Mouse (Mus musculus) myocyte (in vitro differentiated cells): Measurements from ENCODE around the gene Cenpp. TPM values are rescaled to one million over a fixed set of nuclear protein-coding genes. Genes with fewer than 3 reads are reported as not detected.

Experiments
- H3K27me3 ChIP-seq: one replicate; pipeline ENCODE4 v1.6.1; 2011; ENCODE audit not compliant: control insufficient read depth, insufficient read depth, insufficient read length
- H3K36me3 ChIP-seq: one replicate; pipeline ENCODE4 v1.6.1; 2011; ENCODE audit not compliant: control insufficient read depth, insufficient read depth
- H3K4me2 ChIP-seq: one replicate; pipeline ENCODE4 v1.6.1; 2011; ENCODE audit warnings: low read depth, control low read depth
- H3K4me3 ChIP-seq: one replicate; pipeline ENCODE4 v1.5.1; 2011; ENCODE audit warnings: mild to moderate bottlenecking, control low read depth, moderate library complexity
- H3K79me2 ChIP-seq: one replicate; pipeline ENCODE4 v1.6.1; 2011; ENCODE audit not compliant: control insufficient read depth, insufficient read depth
- H3ac ChIP-seq: one replicate; pipeline ENCODE4 v1.6.1; 2011; ENCODE audit not compliant: control insufficient read depth, insufficient read length
- CEBPB ChIP-seq: IDR thresholded peaks from 2 replicates; pipeline ENCODE4 v1.6.1; 2011; ENCODE audit warnings: mild to moderate bottlenecking, moderate library complexity; ENCODE audit not compliant: poor library complexity, insufficient read depth, severe bottlenecking
- E2F4 ChIP-seq: IDR thresholded peaks from one replicate; pipeline ENCODE4 v1.6.1; 2011; ENCODE audit warnings: mild to moderate bottlenecking, control low read depth, moderate library complexity; ENCODE audit not compliant: insufficient read depth
- MAX ChIP-seq: IDR thresholded peaks from one replicate; pipeline ENCODE4 v1.6.1; 2011; ENCODE audit warnings: low read depth, mild to moderate bottlenecking, control low read depth
- MYOD1 ChIP-seq, 3 experiments: IDR thresholded peaks; one replicate each; pipeline ENCODE4 v1.6.1; 2011; ENCODE audit warnings: control low read depth in 2 of 3, low read depth in 2 of 3, mild to moderate bottlenecking in 2 of 3, moderate library complexity in 1 of 3; ENCODE audit not compliant: insufficient read length in 2 of 3, control insufficient read depth in 1 of 3
- MYOG ChIP-seq, 3 experiments: IDR thresholded peaks; one replicate each; pipeline ENCODE4 v1.6.1; 2011; ENCODE audit warnings: control low read depth in 2 of 3, low read depth in 2 of 3, mild to moderate bottlenecking in 2 of 3; ENCODE audit not compliant: insufficient read length in 2 of 3, control insufficient read depth in 1 of 3, insufficient read depth in 1 of 3
- POLR2A ChIP-seq: IDR thresholded peaks from one replicate; pipeline ENCODE4 v1.6.1; 2011; ENCODE audit warnings: low read depth, mild to moderate bottlenecking, control low read depth, moderate library complexity; ENCODE audit not compliant: insufficient read length
- POLR2AphosphoS2 ChIP-seq: IDR thresholded peaks from one replicate; pipeline ENCODE4 v1.6.1; 2011; ENCODE audit warnings: low read depth, control low read depth; ENCODE audit not compliant: insufficient read length
- REST ChIP-seq: IDR thresholded peaks from one replicate; pipeline ENCODE4 v1.6.1; 2011; ENCODE audit warnings: mild to moderate bottlenecking, control low read depth, moderate library complexity; ENCODE audit not compliant: insufficient read depth, insufficient read length
- SRF ChIP-seq: IDR thresholded peaks from one replicate; pipeline ENCODE4 v1.6.1; 2011; ENCODE audit warnings: low read depth; ENCODE audit not compliant: control insufficient read depth, insufficient read length
- TCF12 ChIP-seq: IDR thresholded peaks from one replicate; pipeline ENCODE4 v1.6.1; 2011; ENCODE audit warnings: mild to moderate bottlenecking, control low read depth; ENCODE audit not compliant: poor library complexity, insufficient read depth, severe bottlenecking
- TCF3 ChIP-seq: IDR thresholded peaks from one replicate; pipeline ENCODE4 v1.6.1; 2011; ENCODE audit warnings: low read depth, control low read depth; ENCODE audit not compliant: insufficient read length
- USF1 ChIP-seq: IDR thresholded peaks from one replicate; pipeline ENCODE4 v1.6.1; 2011; ENCODE audit warnings: low read depth, mild to moderate bottlenecking, control low read depth, moderate library complexity
- polyA plus RNA-seq: library from polyadenylated mRNA; unstranded; fragments of >200 nt; fragmentation: generic; extraction: Trizol; gene quantifications from one replicate; pipeline ENCODE4 v1.2.1, GENCODE M21; 2012; ENCODE audit warnings: missing spikeins

Gene Cenpp
- polyA plus RNA-seq, 1 experiment = 6.3 TPM

GRCm38 (mm10) chr13:49470806-49471205, 181.8 kb downstream of the Cenpp start:
- Histone ChIP-seq H3K36me3 (no peaks in the 10 kb centered on the region), H3ac (no peak overlapping the region), H3K4me2 (peak overlapping the region; percentile 12), H3K79me2 (no peaks in the 10 kb centered on the region), H3K4me3 (no peak overlapping the region), H3K27me3 (no peaks in the 10 kb centered on the region)
- no peak for TF ChIP-seq POLR2A
- peak; percentile 38 for TF ChIP-seq TCF12
- peak; percentile 7 to 65 (median 46) for TF ChIP-seq MYOD1 (IDR thresholded peaks at IDR 0.05; ENCODE audit: control insufficient read depth in 1 of 3, insufficient read length in 2 of 3, low read depth in 2 of 3)
- peak in 2 of 3 experiments; percentile 75 to 81 for TF ChIP-seq MYOG (IDR thresholded peaks at IDR 0.05; ENCODE audit: control insufficient read depth in 1 of 3, insufficient read depth in 1 of 3, insufficient read length in 2 of 3, low read depth in 2 of 3)
- no peak for TF ChIP-seq USF1
- TF ChIP-seq SRF = peak; percentile 85

DNA sequence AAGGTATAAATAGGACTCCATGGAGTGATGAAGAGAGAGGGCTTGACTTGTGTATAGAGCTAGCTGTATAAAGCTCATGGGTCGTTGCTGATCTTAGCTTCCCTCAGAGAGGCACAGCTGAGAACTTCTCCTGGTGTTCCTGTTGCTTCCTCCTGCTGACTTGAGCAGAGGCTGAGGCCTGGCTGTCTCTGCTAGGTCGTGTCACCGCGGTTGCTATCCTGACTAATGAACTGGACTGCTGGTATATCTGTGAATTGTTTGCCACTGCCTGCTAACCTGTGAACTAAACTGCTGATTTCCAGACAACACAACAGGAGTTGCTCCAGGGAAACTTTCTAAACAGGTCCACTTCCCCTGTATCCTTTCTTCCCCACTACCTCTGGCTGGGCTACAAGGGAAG, 182.3 kb downstream of the Cenpp start:
- H3ac ChIP-seq = no peak overlapping the region
- H3K4me3 ChIP-seq = no peak overlapping the region
- no peak overlapping the region for H3K4me2 ChIP-seq
- no peaks in the 10 kb centered on the region for H3K27me3 ChIP-seq
- no peaks in the 10 kb centered on the region for H3K36me3 ChIP-seq
- TF ChIP-seq E2F4 (no peak), MAX (no peak), MYOD1 (IDR thresholded peaks at IDR 0.05; ENCODE audit: control insufficient read depth in 1 of 3, insufficient read length in 2 of 3, low read depth in 2 of 3) (no peak), SRF (no peak), CEBPB (no peak), POLR2A (no peak), TCF3 (no peak), MYOG (IDR thresholded peaks at IDR 0.05; ENCODE audit: control insufficient read depth in 1 of 3, insufficient read depth in 1 of 3, insufficient read length in 2 of 3, low read depth in 2 of 3) (no peak), USF1 (no peak), TCF12 (no peak), REST (no peak), POLR2AphosphoS2 (no peak)
- no peaks in the 10 kb centered on the region for H3K79me2 ChIP-seq

GRCm38 (mm10) chr13:49469002-49469401, 183.6 kb downstream of the Cenpp start:
- peaks cover 12% of the 10 kb centered on the region for H3K36me3 ChIP-seq
- no peak for TF ChIP-seq MAX
- TF ChIP-seq USF1 = no peak
- TF ChIP-seq TCF12 = no peak
- no peak overlapping the region for H3K4me3 ChIP-seq
- no peaks in the 10 kb centered on the region for H3K79me2 ChIP-seq
- H3K27me3 ChIP-seq = no peaks in the 10 kb centered on the region
- no peak overlapping the region for H3K4me2 ChIP-seq
- H3ac ChIP-seq = no peak overlapping the region

DNA sequence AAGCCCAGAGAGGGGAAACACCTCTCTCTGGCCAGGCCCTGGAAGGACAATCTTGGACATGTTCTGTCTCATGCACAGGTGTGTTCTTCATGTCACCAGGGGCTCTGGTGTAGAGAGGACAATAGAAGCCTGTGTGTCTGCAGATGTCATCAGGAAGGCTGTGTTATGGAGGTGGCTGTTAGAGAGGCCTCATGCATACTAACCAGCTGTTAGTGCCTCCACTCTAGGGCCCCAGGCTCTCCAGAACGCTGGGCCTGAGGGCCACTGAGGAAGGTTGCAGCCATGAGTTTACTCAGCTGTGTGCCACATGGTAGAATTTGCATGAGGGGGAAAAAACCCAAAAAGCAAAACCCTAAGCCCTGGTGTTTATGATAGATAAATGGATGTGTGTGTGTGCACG, 185.0 kb downstream of the Cenpp start:
- Histone ChIP-seq H3K36me3 (peaks cover 23% of the 10 kb centered on the region), H3K4me3 (no peak overlapping the region), H3K4me2 (no peak overlapping the region), H3K27me3 (no peaks in the 10 kb centered on the region), H3K79me2 (no peaks in the 10 kb centered on the region), H3ac (no peak overlapping the region)
- TF ChIP-seq MAX (no peak), REST (no peak), MYOG (IDR thresholded peaks at IDR 0.05; ENCODE audit: control insufficient read depth in 1 of 3, insufficient read depth in 1 of 3, insufficient read length in 2 of 3, low read depth in 2 of 3) (peak in 1 of 3 experiments; percentile 40), CEBPB (no peak)

- H3K79me2 ChIP-seq = no peaks in the 10 kb centered on the region
- H3K27me3 ChIP-seq = no peaks in the 10 kb centered on the region
- peaks cover 33% of the 10 kb centered on the region for H3K36me3 ChIP-seq
- H3K4me3 ChIP-seq = no peak overlapping the region
- no peak overlapping the region for H3K4me2 ChIP-seq
- no peak overlapping the region for H3ac ChIP-seq
- TF ChIP-seq MAX = no peak
- TF ChIP-seq MYOD1 (IDR thresholded peaks at IDR 0.05; ENCODE audit: control insufficient read depth in 1 of 3, insufficient read length in 2 of 3, low read depth in 2 of 3) = no peak
- no peak for TF ChIP-seq TCF12
- TF ChIP-seq TCF3 = no peak
- no peak for TF ChIP-seq REST
- TF ChIP-seq POLR2AphosphoS2 = no peak
- TF ChIP-seq CEBPB = no peak
- TF ChIP-seq MYOG (IDR thresholded peaks at IDR 0.05; ENCODE audit: control insufficient read depth in 1 of 3, insufficient read depth in 1 of 3, insufficient read length in 2 of 3, low read depth in 2 of 3) = no peak
- no peak for TF ChIP-seq USF1
- TF ChIP-seq SRF = no peak
Measured at GRCm38 (mm10) chr13:49466393-49467075, 186.1 kb downstream of the Cenpp start.
